Mouse (Mus musculus) adrenal gland, postnatal 14 days (tissue): ENCODE measurements at regions not wholly inside any gene's neighbourhood (a gene's known extent, or its start where the extent isn't known, plus 50 kb on each side); places are given as distances from the start of the nearest gene placed in this dataset.
A peak's percentile ranks its signal among the peaks of the same experiment; 100 is the strongest.

Experiments
- DNase-seq: peaks from one replicate; pipeline ENCODE4 v3.0.0; 2021; ENCODE audit warnings: mixed read lengths

DNA sequence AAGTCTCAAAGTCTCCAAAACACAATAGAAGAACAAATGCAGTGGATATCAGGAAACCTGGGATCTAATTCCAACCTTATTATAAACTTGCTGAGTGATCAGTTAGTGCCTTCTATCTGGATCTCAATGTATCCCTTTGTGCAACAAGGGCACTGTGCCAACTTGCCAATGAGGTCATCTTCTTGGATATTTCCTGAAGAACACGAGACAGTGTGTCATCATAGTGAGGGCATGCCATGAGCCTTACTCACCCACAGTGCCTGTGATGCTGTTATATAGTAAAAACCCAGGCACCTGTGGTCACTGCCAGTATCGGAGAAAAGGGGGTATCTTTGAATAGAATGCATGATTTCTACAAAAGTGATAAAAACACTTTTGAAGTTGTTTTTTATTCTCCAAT lies 60.2 kb upstream of the Cd34 start:
- DNase-seq = peak; percentile 75

DNA sequence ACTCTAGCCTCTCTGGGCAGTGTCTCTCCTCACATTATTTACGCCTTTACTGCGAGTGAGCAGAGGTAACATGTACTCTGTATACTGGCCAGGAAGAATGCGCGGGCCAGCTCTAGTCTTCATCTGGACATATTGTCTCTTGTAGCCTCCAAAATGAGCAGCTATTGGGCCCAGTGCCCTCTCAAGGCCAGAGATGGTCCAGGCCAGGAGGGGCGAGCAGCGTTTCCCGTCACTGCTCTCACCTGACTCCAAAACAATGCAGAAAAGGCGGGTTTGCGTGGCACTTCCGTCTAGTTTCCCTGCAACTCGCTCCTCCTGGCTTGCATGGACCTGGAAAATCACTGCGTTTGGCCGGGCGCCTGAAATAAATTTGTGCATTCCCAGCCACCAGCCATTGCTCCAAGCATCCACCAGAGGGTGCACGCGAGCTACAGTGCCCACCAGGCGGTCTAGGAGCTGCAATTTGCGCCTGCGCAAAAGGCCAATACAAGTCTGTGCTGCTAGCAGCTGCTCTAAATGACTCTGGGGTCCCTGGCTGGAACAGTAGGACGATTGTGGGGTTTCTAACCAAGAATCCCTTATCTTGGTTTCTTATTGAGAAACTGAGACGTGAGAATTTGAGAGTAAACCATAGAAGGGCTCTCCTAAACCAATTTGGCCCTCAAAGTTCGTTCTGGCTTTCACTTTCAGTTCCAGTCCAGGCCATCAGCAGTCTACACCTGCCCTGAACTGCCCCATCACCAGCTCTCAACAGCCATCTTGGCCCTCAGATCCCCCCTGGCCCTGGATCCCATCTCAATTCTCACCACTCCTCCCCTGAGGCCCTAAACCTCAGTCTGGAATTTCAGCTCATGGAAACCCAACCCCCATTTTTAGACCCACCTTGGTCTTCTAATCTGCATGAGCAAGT lies 59.0 kb upstream of the Cd34 start:
- peak; percentile 98 for DNase-seq

DNA sequence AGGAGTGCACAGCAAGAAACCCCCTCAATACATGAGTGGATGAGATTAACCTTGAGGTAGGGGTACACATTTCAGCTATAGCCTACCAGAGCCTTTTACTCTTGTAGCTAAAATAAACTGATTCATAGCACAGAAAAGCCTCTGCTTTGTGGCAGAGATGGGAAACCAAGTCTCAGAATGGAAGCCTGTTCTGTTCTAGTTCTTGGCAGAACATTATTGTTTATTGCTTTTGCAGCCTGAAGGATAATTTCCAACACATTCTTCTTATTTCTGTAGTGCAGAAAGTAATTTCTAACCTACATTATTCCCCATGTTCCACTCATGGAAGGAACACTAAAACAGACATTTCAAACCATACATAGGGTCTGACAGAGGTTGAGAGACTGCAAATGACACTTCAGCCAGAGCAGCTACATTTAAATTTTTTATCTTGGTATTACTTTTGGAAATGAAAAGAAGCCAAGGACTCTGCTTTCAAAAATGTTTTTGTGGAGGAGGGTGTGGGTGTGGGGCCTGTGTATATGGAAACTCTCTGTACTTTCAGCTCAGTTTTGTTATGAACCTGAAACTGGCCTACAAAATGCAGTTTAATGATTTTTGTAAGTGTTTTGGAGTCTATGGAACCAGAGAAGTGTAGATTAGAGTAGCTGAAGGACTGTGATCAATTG lies 56.9 kb upstream of the Cd34 start:
- peak; percentile 4 for DNase-seq

DNA sequence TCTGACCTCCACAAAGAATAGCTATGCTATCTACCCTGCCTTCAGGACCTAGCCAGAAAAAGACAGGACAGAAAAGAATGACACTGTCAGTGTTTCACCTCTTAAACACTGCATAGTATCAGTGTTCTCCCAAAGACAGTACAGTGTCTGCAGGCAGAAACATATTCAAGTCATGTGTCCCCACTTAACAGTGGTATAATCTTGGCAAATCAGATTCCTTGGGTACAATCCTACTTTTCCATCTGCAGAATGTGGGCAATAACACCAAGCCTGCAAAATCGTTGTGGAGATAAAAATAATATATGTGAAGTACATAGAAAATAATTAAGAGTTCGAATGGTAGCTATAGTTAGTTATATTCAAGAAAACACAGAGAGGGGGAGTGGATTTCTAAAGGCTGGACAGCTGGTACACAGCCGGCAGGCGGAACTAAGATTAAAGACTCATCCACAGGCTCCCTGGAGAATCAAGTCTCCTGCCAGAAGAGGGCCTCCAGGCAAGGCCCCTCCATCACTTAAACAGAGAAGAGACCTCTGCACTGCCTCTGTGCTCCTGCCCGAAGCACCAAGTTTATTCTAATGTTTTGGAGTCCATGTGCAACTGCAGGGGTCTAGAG lies 53.4 kb upstream of the Cd34 start:
- DNase-seq = no peak

DNA sequence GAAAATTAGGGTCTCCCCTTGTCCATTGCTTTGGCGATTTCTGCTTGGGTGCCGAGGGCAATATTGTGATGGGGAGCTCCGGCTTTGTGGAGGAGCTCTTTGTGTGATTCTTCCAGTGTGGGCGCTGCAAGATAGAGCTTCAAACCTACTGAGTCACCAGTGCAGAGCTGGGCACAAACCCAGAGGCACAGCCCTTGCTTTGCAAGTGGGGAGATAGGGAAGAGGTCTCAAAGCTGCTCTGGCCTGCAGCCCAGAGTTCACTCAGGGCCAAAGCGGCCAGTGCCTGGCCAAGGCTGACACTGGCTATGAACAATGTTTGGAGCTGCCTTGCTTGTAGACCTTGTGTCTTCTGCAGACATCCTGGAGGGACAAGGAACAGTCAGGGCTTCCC lies 52.9 kb upstream of the Cd34 start:
- peak; percentile 92 for DNase-seq
